Mouse (Mus musculus) liver, embryonic 15.5 days (tissue): ENCODE measurements around the gene Pbx2. TPM values are rescaled to one million over a fixed set of nuclear protein-coding genes. Genes with fewer than 3 reads are reported as not detected.

Experiments
- ATAC-seq: fragments of 200-750 bp; cut with Nextera tagmentation; 2 replicates; pipeline ENCODE4 v1.8.0; 2017; ENCODE audit warnings: moderate number of reproducible peaks, mild to moderate bottlenecking, moderate library complexity; ENCODE audit not compliant: insufficient read depth
- H3K27ac ChIP-seq: fragments of 300-500 bp; sonication (generic); replicated peaks from 2 replicates; pipeline ENCODE4 v1.5.1; 2015; ENCODE audit warnings: mild to moderate bottlenecking, inconsistent platforms
- H3K27me3 ChIP-seq: fragments of 300-500 bp; sonication (generic); 2 replicates; pipeline ENCODE4 v1.6.1; 2015; ENCODE audit warnings: mild to moderate bottlenecking, inconsistent platforms
- H3K36me3 ChIP-seq: fragments of 300-500 bp; sonication (generic); replicated peaks from 2 replicates; pipeline ENCODE4 v1.6.1; 2015; ENCODE audit warnings: moderate library complexity, mild to moderate bottlenecking, inconsistent platforms
- H3K4me1 ChIP-seq: fragments of 300-500 bp; sonication (generic); replicated peaks from 2 replicates; pipeline ENCODE4 v1.6.1; 2015; ENCODE audit warnings: inconsistent platforms
- H3K4me2 ChIP-seq: fragments of 300-500 bp; sonication (generic); 2 replicates; pipeline ENCODE4 v1.6.1; 2015; ENCODE audit warnings: moderate library complexity, mild to moderate bottlenecking, inconsistent platforms
- H3K4me3 ChIP-seq: fragments of 300-500 bp; sonication (generic); replicated peaks from 2 replicates; pipeline ENCODE4 v1.5.1; 2015; ENCODE audit warnings: mild to moderate bottlenecking, inconsistent platforms
- H3K9ac ChIP-seq: fragments of 300-500 bp; sonication (generic); 2 replicates; pipeline ENCODE4 v1.6.1; 2015; ENCODE audit warnings: moderate library complexity, mild to moderate bottlenecking, inconsistent platforms
- H3K9me3 ChIP-seq: fragments of 300-500 bp; sonication (generic); replicated peaks from 2 replicates; pipeline ENCODE4 v1.6.1; 2016; ENCODE audit warnings: inconsistent platforms
- WGBS: fragments of 180-500 bp; shearing (Covaris S2); methylation state at CpG from one replicate; pipeline ENCODE4 v1.1.7; 2015; ENCODE audit warnings: mixed read lengths; ENCODE audit not compliant: insufficient replicate concordance; 5-methylcytosine and 5-hydroxymethylcytosine counted together
- polyA plus RNA-seq: library from polyadenylated mRNA; unstranded; fragments of >200 nt; fragmentation: Nextera tagmentation; extraction: Ambion mirVana; gene quantifications from 2 replicates; pipeline ENCODE4 v1.2.1, GENCODE M21; 2015

The Pbx2 gene
- polyA plus RNA-seq, 1 experiment from 2014 or later: 2.4 TPM

- Histone ChIP-seq H3K9me3 (no peaks in the 10 kb centered on the region), H3K4me1 (peaks cover 71% of the 10 kb centered on the region), H3K4me3 (peak within 1 kb of the TSS; percentile 89), H3K27ac (peak within 1 kb of the TSS; percentile 89), H3K36me3 (peaks cover 23% of the 10 kb centered on the region), H3K27me3 (no peaks in the 10 kb centered on the region), H3K4me2 (peak within 1 kb of the TSS; percentile 97), H3K9ac (peak within 1 kb of the TSS; percentile 94)
- under 1% methylated on average over 30 of the region's 30 CpGs for WGBS
- ATAC-seq: peak; percentile 89
Measured at GRCm38 (mm10) chr17:34603375-34604060, 12.5 kb downstream of the Pbx2 start, which contains the start of gene Rnf5. TSS of gene Rnf5 (minus strand) at chr17:34603690.

DNA sequence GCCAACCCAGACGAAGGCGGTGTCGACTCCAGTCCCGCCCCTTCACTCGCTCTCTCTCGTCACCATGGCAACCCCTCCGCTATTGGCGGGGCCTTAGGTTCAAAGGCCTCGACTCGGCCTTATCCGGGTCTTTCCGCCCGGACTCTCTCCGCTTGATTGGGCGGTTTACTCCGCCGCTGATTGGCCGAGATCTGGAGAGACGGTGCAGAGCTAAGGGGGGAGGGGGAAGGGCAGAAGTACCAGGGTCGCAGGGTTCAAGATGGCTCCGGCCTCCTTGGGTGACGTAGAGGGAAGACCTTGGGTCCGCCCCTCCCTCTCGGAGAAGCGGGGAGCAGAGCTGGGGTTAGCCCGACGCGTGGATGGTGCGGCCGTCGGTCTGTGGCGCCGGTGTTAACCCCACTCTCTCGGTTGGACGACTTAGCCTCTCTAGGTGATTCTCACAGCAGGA lies 13.0 kb downstream of the Pbx2 start, which contains the start of gene Agpat1:
Gene Agpat1 (plus strand): TSS at position 202 of the 448 bp plus-strand sequence.
- H3K4me1 ChIP-seq: peaks cover 73% of the 10 kb centered on the region
- peak within 1 kb of the TSS; percentile 94 for H3K9ac ChIP-seq
- H3K4me2 ChIP-seq: peak within 1 kb of the TSS; percentile 97
- no peaks in the 10 kb centered on the region for H3K27me3 ChIP-seq
- H3K4me3 ChIP-seq: peak within 1 kb of the TSS; percentile 89
- H3K27ac ChIP-seq: peak within 1 kb of the TSS; percentile 89
- no peaks in the 10 kb centered on the region for H3K9me3 ChIP-seq
- WGBS: 0% methylated on average over 35 of the region's 35 CpGs
- ATAC-seq: peak; percentile 79
- peaks cover 23% of the 10 kb centered on the region for H3K36me3 ChIP-seq

DNA sequence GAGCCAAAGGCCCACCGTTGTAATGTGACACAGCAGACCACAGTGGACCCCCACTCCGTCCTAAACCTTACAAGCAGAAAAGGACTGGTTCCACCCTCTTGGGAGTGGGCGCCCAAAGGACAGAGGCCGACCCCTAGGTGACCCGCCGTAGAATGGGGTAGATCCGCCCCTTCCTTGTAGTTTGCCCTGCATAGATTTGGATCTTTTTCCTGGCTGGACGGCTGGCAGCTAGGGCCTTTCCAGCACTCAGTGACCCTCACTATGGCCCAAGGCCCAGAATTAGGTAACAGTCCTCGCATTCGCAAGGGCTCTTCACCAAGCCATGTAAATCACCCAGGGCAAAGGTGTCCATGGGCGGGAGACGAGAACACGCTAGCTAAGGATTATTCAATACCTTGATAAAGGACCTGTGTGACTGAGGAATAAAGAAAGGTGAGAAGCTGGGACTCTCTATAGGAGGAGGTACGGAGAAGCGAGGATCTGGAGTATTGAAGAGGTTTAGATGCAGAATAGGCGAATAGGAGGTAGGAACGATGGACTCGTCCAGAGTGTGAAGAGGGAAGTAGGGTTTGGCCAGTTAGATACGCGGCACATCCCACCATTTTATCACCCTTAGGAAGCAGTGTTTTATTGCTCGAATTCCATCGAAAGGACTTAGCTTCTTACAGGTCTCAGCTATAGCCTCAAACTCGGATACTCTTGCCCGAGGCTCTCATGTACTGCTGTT lies 13.6 kb downstream of the Pbx2 start:
- 10% methylated on average over 24 of the region's 24 CpGs for WGBS
- Histone ChIP-seq H3K4me3 (peak overlapping the region; percentile 89), H3K9ac (peak overlapping the region; percentile 94), H3K9me3 (no peaks in the 10 kb centered on the region), H3K27ac (peak overlapping the region; percentile 89), H3K36me3 (peaks cover 23% of the 10 kb centered on the region), H3K4me1 (peaks cover 69% of the 10 kb centered on the region), H3K27me3 (no peaks in the 10 kb centered on the region), H3K4me2 (peak overlapping the region; percentile 97)
- ATAC-seq: no peak

- WGBS: under 1% methylated on average over 30 of the region's 30 CpGs
- Histone ChIP-seq H3K27ac (peak overlapping the region; percentile 89), H3K27me3 (no peaks in the 10 kb centered on the region)
Measured at GRCm38 (mm10) chr17:34605609-34606008, 14.5 kb downstream of the Pbx2 start.

GRCm38 (mm10) chr17:34606186-34607039 lies 15.3 kb downstream of the Pbx2 start:
- Histone ChIP-seq H3K27me3 (no peaks in the 10 kb centered on the region), H3K9ac (peak overlapping the region; percentile 94), H3K36me3 (peaks cover 23% of the 10 kb centered on the region), H3K4me2 (peak overlapping the region; percentile 97), H3K27ac (peak overlapping the region; percentile 89), H3K9me3 (no peaks in the 10 kb centered on the region), H3K4me1 (peaks cover 61% of the 10 kb centered on the region), H3K4me3 (peak overlapping the region; percentile 89)
- 10% methylated on average over 32 of the region's 32 CpGs for WGBS
- ATAC-seq: no peak

More at GRCm38 (mm10) chr17:34605609-34606008, 14.5 kb downstream of the Pbx2 start:
- Histone ChIP-seq H3K9me3 (no peaks in the 10 kb centered on the region), H3K4me1 (peaks cover 61% of the 10 kb centered on the region), H3K4me2 (peak overlapping the region; percentile 97), H3K9ac (peak overlapping the region; percentile 94), H3K4me3 (peak overlapping the region; percentile 89), H3K36me3 (peaks cover 21% of the 10 kb centered on the region)
- ATAC-seq: peak; percentile 10

DNA sequence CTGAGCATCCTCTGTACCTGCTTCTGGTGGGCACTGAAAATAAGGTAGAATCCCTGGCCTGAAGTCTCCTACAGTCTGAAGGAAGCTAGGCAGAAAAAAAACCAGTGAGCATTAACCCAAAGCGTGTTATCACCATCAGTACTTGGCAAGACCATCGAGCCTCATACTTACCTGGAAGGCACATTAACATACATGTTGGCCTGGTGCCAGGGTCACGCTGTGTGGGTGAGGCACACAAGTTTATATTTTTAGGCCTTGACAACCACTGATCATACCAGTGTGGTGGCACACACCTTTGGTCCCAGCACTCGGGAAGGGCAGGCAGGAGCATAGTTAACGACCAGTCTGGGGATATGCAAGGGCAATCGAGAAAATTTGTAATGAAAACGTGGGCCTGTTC lies 16.9 kb downstream of the Pbx2 start:
- Histone ChIP-seq H3K36me3 (peaks cover 33% of the 10 kb centered on the region), H3K4me3 (no peak overlapping the region), H3K4me2 (no peak overlapping the region), H3K27me3 (no peaks in the 10 kb centered on the region), H3K4me1 (peaks cover 58% of the 10 kb centered on the region), H3K9ac (no peak overlapping the region), H3K27ac (0 out of 2 replicates have a peak overlapping the region, but pooled peaks have one; percentile 19), H3K9me3 (no peaks in the 10 kb centered on the region)
- WGBS: 72% methylated on average over 7 of the region's 7 CpGs
- ATAC-seq: no peak

DNA sequence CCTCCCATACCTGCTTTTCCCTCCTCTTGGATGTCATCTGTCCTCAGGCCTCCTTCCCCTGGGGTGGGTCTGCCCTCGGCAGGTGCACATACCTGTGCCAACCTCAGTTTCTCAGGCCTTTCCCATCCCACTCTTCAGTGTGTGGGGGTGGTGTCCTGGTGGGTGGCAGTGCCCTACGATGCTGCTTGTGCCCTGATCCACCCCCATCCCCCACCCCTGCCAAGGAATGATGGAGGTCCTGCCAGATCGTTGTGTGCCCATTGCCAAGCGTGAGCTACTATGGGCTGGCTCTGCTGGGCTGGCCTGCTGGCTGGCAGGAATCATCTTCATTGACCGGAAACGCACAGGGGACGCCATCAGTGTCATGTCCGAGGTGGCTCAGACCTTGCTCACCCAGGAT lies 20.0 kb downstream of the Pbx2 start:
- Histone ChIP-seq H3K27ac (no peak overlapping the region), H3K4me3 (no peak overlapping the region), H3K9me3 (no peaks in the 10 kb centered on the region), H3K9ac (no peak overlapping the region), H3K4me1 (peaks cover 61% of the 10 kb centered on the region), H3K27me3 (no peaks in the 10 kb centered on the region), H3K4me2 (no peak overlapping the region), H3K36me3 (peaks cover 41% of the 10 kb centered on the region)
- no peak for ATAC-seq
- WGBS: 84% methylated on average over 8 of the region's 8 CpGs

DNA sequence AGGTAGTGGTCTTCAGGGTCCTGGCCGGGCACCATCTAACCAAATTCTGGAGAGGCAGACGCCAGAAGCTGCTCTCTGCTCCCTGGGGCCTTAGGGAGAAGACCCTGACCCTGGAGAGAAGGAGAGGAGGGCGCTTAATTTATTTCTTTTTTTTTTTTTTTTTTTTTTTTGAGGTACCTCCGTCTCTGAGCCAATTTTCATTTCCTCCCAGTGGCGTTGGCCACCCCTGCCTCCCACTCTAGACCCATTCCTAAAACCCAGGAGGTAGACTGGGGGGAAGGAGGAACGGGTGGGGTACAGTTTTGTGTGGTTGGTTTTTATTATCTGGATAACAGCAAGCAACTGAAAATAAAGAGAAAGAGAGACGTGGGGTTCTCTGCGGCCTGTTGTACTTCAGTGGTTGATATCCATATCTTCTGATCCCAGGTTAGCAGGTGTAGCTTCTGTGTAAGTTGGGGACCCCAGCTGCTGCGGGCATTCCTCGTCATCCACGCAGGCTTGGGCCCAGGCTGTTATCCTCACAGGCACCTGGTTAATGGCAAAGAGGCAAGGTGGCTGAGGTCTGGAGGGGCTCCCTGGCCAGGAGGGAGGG lies 22.1 kb downstream of the Pbx2 start:
- peaks cover 40% of the 10 kb centered on the region for H3K4me1 ChIP-seq
- no peaks in the 10 kb centered on the region for H3K27me3 ChIP-seq
- ATAC-seq: peak; percentile 62
- H3K9ac ChIP-seq: no peak overlapping the region
- WGBS: 36% methylated on average over 11 of the region's 11 CpGs
- no peaks in the 10 kb centered on the region for H3K9me3 ChIP-seq
- H3K4me2 ChIP-seq: no peak overlapping the region
- peaks cover 50% of the 10 kb centered on the region for H3K36me3 ChIP-seq
- H3K4me3 ChIP-seq: no peak overlapping the region
- H3K27ac ChIP-seq: peak overlapping the region; percentile 70

DNA sequence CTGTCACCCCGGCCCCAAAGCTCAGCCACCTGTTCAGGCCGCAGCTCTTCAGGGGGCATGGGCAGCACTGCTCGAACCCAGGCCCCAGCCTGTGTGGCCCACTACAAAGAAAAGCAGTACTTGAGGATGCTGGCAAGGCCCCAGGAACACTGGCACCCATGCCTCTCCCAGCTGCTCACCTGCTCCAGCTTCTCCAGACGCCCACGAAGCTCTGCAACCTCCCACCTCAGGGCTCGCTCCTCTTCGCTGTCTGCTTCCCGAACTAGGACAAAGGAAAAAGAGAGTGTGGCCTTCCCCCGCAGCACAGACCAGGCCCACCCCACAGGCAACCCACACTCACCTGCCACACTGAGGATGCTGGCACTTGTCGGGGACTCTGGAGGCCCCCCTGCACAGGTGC lies 22.8 kb downstream of the Pbx2 start:
- Histone ChIP-seq H3K4me2 (no peak overlapping the region), H3K36me3 (peaks cover 50% of the 10 kb centered on the region), H3K4me3 (no peak overlapping the region), H3K9me3 (no peaks in the 10 kb centered on the region), H3K27me3 (no peaks in the 10 kb centered on the region), H3K27ac (peak overlapping the region; percentile 70), H3K4me1 (peaks cover 33% of the 10 kb centered on the region), H3K9ac (no peak overlapping the region)
- WGBS: 75% methylated on average over 10 of the region's 10 CpGs
- ATAC-seq: no peak

- H3K4me1 ChIP-seq: peaks cover 36% of the 10 kb centered on the region
- H3K9ac ChIP-seq: no peak within 1 kb of the TSS
- no peak within 1 kb of the TSS for H3K4me2 ChIP-seq
- H3K9me3 ChIP-seq: no peaks in the 10 kb centered on the region
- no peak for ATAC-seq
- no peak within 1 kb of the TSS for H3K4me3 ChIP-seq
- H3K27ac ChIP-seq: no peak within 1 kb of the TSS
- 63% methylated on average over 6 of the region's 6 CpGs for WGBS
- H3K36me3 ChIP-seq: peaks cover 41% of the 10 kb centered on the region
- no peaks in the 10 kb centered on the region for H3K27me3 ChIP-seq
Measured at GRCm38 (mm10) chr17:34615871-34616270, 24.8 kb downstream of the Pbx2 start, which contains the start of gene Egfl8. TSS of gene Egfl8 (minus strand) at chr17:34615971.
